ENCODE assay signal across 8 mouse cellular contexts in genomic region chr17:37246715-37247114, GRCm38 (mm10). TPM values are rescaled to one million over a fixed set of nuclear protein-coding genes. Genes with fewer than 3 reads are reported as not detected.
A peak's percentile ranks its signal among the peaks of the same experiment; 100 is the strongest.
DNase-seq lines count a peak whose midpoint lies in the region.

No protein-coding gene starts in this region.

- peak; percentile 32 to 86 for DNase-seq in adrenal gland, adult (ENCODE audit: inconsistent age in 2 of 2, low spot score in 1 of 2)
- DNase-seq in adrenal gland, postnatal 25 days: no peak
- peak; percentile 29 for DNase-seq in urinary bladder, postnatal 14 days (ENCODE audit: low spot score)
- DNase-seq in urinary bladder, postnatal 4 days (ENCODE audit: low spot score in 2 of 2): no peak
- DNase-seq in frontal cortex, postnatal 10 days (ENCODE audit: low spot score in 2 of 2): peak; percentile 6 to 16
- peak; percentile 23 to 44 for DNase-seq in kidney, postnatal 36 days
- DNase-seq in lung, postnatal 36 days: peak; percentile 74
- DNase-seq in telencephalon, adult 2 months (ENCODE audit: low read depth, low spot score): peak; percentile 16

RNA-seq across cellular contexts. Expression of gene Olfr97, which starts 9.6 kb away (rescaled TPM):
- total RNA-seq in adrenal gland, postnatal 25 days (2021): not detected in 2 replicates

RNA-seq across cellular contexts. Expression of gene Olfr98, which starts 16.8 kb away (rescaled TPM):
- total RNA-seq in adrenal gland, postnatal 25 days (2021): not detected in 2 replicates

RNA-seq across cellular contexts. Expression of gene H2-M3, which starts 23.3 kb away (rescaled TPM):
- total RNA-seq in adrenal gland, postnatal 25 days (2021): 2.6 and 5.4 TPM in 2 replicates

RNA-seq across cellular contexts. Expression of gene Olfr96, which starts 26.8 kb away (rescaled TPM):
- total RNA-seq in adrenal gland, postnatal 25 days (2021): not detected in 2 replicates

RNA-seq across cellular contexts. Expression of gene Olfr95, which starts 33.8 kb away (rescaled TPM):
- total RNA-seq in adrenal gland, postnatal 25 days (2021): not detected in 2 replicates

Comparison
In these comparisons a context has a peak if more than half of its experiments do, and no peak if none do; other contexts are left out.
1. DNase-seq: peak in adrenal gland, adult (2 of 2), urinary bladder, postnatal 14 days (single experiment), frontal cortex, postnatal 10 days (2 of 2), kidney, postnatal 36 days (2 of 2), lung, postnatal 36 days (single experiment) and telencephalon, adult 2 months (single experiment); none in adrenal gland, postnatal 25 days (single experiment) and urinary bladder, postnatal 4 days (0 of 2).